Mouse (Mus musculus) lung, adult 2 months (tissue): ENCODE data around the gene Dap. TPM values are rescaled to one million over a fixed set of nuclear protein-coding genes. Genes with fewer than 3 reads are reported as not detected.
A peak's percentile ranks its signal among the peaks of the same experiment; 100 is the strongest.

Source experiments
- DNase-seq: peaks from one replicate; pipeline ENCODE4 v3.0.0; 2022
- H3K4me1 ChIP-seq: fragments of 200-500 bp; 2 replicates; pipeline ENCODE4 v1.6.1; 2011; ENCODE audit warnings: low read length; ENCODE audit not compliant: control insufficient read depth, insufficient read depth
- H3K4me3 ChIP-seq: fragments of 200-500 bp; replicated peaks from 2 replicates; pipeline ENCODE3; 2011; ENCODE audit warnings: low read depth, mild to moderate bottlenecking, control low read depth, low read length; ENCODE audit errors: extremely low read depth
- CTCF ChIP-seq: fragments of 200-500 bp; IDR thresholded peaks from 2 replicates; pipeline ENCODE4 v1.5.1; 2011; ENCODE audit warnings: mild to moderate bottlenecking, low read length, control low read depth; ENCODE audit not compliant: insufficient read depth
- POLR2A ChIP-seq: fragments of 200-500 bp; IDR thresholded peaks from 2 replicates; pipeline ENCODE4 v1.6.1; 2011; ENCODE audit warnings: low read depth, mild to moderate bottlenecking, control low read depth, low read length, borderline replicate concordance; ENCODE audit errors: extremely low read depth
- WGBS: fragments of 180-500 bp; shearing (Covaris S2); methylation state at CpG from one replicate; pipeline ENCODE4 v1.1.7; 2018; 5-methylcytosine and 5-hydroxymethylcytosine counted together
- polyA plus RNA-seq: library from polyadenylated mRNA; depleted of rRNA; stranded (reverse); fragments of >200 nt; gene quantifications from 2 replicates; pipeline ENCODE4 v1.2.3, GENCODE M21; 2012

Gene Dap
- polyA plus RNA-seq, 1 experiment, result 54.3 TPM

DNA sequence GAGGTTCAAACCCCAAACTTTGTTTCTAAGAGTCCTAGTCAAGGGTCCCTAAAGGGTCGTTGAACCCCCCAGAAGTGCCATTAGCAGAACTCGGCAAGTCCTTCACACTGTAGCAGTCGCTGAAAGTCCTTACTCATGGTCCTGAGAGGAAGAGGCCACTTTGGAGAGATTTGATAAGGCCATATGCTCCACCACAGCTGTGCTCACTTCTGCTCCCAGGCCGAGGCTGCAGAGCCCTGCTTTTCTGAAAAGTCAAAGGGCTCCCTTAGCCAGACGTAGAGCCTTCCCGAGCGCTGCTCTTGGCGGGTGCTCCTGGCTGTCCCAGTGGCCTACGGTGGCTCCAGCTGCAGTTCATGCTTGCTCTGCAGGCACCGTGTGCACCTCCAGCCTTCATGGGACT is 49.4 kb downstream of the Dap start:
- no peak overlapping the region for H3K4me3 ChIP-seq
- no peak for DNase-seq
- 66% methylated on average over 10 of the region's 10 CpGs for WGBS
- H3K4me1 ChIP-seq, result no peaks in the 10 kb centered on the region
- TF ChIP-seq POLR2A (no peak), CTCF (no peak)

- Histone ChIP-seq H3K4me3 (no peak overlapping the region), H3K4me1 (no peaks in the 10 kb centered on the region)
- no peak for TF ChIP-seq CTCF
- no peak for TF ChIP-seq POLR2A
- whole genome bisulfite sequencing, result 46% methylated on average over 4 of the region's 4 CpGs
- DNase-seq, result no peak
These were observed 54.0 kb downstream of the Dap start for GRCm38 (mm10) chr15:31278090-31278489.

DNA sequence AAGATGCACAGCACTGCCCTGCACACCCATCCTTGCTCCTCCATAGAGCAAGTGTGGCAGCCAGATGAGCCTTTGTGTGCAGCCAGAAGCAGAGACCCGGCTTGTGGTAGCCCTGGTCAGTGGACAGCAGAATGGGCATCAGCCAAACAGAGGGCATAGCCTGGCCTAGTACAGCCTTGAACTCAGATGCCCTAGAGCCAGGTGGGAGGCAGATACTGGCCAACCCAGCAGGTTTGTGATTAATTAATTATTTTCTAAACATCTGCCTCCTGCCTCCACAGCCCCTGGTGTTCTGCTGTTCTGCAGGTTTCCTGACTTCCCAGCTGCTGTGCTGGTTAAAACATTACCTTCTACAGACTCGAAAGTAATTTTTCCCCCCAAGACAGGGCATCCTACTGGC is 55.0 kb downstream of the Dap start:
- Histone ChIP-seq H3K4me3 (no peak overlapping the region), H3K4me1 (no peaks in the 10 kb centered on the region)
- 84% methylated on average over 2 of the region's 2 CpGs for WGBS
- TF ChIP-seq POLR2A (no peak), CTCF (no peak)
- DNase-seq, result no peak

DNA sequence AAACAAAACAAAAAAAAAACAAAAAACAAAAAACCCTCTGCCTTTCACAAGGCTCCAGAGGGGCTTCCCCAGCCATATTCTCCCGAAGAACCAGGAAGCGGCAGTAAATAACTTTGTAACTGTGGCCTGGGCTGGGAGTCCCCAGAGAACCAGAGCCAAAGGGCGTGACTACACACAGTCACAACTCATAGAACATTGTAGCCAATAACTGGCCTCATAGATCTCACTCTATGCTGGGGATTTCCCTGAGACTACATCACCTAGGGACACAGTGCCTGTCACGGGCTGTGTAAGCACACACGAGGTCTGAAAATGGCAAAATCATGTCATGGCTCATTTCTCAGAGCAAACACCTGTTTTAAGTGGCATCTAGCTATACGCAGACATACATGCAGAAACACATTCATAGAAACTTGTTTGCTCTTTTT is 55.5 kb downstream of the Dap start:
- no peaks in the 10 kb centered on the region for H3K4me1 ChIP-seq
- DNase-seq, result no peak
- TF ChIP-seq CTCF, result no peak
- no peak for TF ChIP-seq POLR2A
- 61% methylated on average over 6 of the region's 6 CpGs for WGBS
- H3K4me3 ChIP-seq, result no peak overlapping the region

DNA sequence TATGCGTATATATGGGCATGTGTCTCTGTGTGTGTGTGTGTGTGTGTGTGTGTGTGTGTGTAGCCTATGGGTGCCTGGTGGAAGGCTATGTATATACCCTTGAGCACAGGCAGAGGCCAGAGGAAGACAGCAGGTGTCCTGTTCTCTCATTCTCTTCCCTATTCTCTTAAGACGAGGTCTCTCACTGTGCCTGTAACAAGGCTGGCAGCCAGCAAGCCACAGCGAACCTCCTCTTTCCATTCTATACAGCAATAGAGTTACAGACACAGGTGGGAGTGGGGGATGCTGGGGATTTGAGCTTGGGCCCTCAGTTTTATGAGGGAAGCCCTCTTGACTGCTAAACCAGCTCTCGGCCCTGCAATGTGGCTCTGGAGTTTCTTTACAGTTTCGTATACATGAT is 55.9 kb downstream of the Dap start:
- DNase-seq, result no peak
- 94% methylated on average over 5 of the region's 5 CpGs for WGBS
- TF ChIP-seq CTCF, result no peak
- no peak for TF ChIP-seq POLR2A
- Histone ChIP-seq H3K4me3 (no peak overlapping the region), H3K4me1 (no peaks in the 10 kb centered on the region)

DNA sequence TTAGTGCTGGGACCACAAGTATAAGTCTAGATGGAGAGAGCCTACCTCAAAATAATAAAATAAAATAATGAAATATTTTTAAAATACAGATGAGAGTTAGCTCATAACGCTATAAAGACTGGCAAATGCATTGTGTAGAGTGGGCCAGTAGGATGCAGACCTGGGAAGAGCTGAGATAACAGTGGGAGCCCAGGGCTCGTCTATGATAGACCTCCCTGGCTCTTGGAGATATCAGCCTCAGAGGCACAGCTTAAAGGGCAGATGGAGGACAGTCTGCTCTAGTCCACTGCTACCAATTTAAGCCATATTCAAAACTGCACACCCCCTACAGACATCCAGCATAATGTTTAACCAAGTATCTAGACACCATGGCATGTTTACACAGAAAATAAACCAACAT is 56.6 kb downstream of the Dap start:
- no peak for TF ChIP-seq POLR2A
- TF ChIP-seq CTCF, result no peak

GRCm38 (mm10) chr15:31281830-31282229 is 57.7 kb downstream of the Dap start:
- no peaks in the 10 kb centered on the region for H3K4me1 ChIP-seq
- H3K4me3 ChIP-seq, result no peak overlapping the region
- 64% methylated on average over 13 of the region's 13 CpGs for WGBS
- TF ChIP-seq CTCF, result no peak
- TF ChIP-seq POLR2A, result no peak
- DNase-seq, result no peak

More for the DNA sequence above, 56.6 kb downstream of the Dap start:
- no peaks in the 10 kb centered on the region for H3K4me1 ChIP-seq
- no peak for DNase-seq
- no peak overlapping the region for H3K4me3 ChIP-seq
- WGBS, result 73% methylated on average over 2 of the region's 2 CpGs

GRCm38 (mm10) chr15:31282353-31282752 is 58.2 kb downstream of the Dap start:
- 76% methylated on average over 3 of the region's 3 CpGs for WGBS
- TF ChIP-seq POLR2A, result no peak
- no peak for DNase-seq

DNA sequence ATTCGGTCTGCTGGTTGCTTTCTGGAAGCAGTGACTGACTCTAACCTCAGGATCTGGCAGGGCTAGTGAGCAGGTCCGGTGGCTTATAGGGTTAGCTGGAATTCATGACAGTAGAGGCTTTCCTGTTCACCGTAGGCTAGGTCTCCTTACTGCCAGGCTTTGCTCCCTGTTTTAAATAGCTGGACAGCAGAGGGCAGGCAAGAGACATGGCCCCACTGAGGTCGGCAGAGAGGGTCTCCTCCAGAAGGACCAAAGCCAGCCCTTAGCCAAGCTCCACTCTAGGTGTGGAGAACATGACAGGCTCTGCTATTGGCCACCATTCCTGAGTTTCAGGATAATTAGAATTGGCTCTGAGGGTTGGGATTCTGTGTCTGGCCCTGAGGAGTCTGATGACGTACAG is 60.0 kb downstream of the Dap start:
- DNase-seq, result no peak
- no peaks in the 10 kb centered on the region for H3K4me1 ChIP-seq
- 62% methylated on average over 5 of the region's 5 CpGs for WGBS

More at GRCm38 (mm10) chr15:31282353-31282752, 58.2 kb downstream of the Dap start:
- no peaks in the 10 kb centered on the region for H3K4me1 ChIP-seq
- H3K4me3 ChIP-seq, result no peak overlapping the region

DNA sequence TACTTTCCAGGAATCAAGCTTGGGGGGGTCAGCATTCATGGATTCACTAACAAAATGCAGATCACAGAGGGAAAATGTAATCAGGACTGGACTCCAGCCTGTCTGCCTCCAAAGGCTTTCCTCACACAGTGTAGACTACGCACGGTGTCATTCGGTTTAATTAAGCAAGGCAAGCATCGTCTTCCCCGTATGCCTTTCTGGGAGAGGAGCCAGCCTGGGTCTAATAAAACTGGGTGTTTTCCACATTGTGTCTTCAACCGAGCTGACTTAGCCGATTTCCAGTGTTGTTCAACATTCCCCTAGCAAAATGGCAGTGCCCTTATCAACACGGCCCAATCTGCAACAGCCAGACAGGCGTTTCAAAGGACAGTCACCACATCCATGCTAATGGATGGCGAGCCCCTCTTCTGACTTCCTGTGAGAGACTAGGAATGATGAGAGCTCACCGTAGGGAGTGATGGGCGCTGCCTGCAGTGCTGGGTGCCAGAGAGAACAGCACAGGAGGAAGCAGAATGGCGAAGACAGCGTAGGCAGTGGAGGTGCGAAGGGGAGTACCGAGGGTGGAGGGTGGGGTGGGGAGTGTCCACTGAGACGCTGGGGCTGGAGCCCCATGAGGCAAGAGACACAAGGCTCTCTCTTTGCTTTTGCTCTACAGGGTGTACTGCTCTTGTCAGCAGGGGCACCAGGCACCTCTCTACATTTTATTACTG is 61.0 kb downstream of the Dap start:
- Histone ChIP-seq H3K4me3 (no peak overlapping the region), H3K4me1 (no peaks in the 10 kb centered on the region)
- no peak for TF ChIP-seq POLR2A
- TF ChIP-seq CTCF, result no peak
- no peak for DNase-seq
- WGBS, result 62% methylated on average over 17 of the region's 17 CpGs

More for the DNA sequence above, 60.0 kb downstream of the Dap start:
- peak; percentile 46 for TF ChIP-seq CTCF
- no peak for TF ChIP-seq POLR2A
- no peak overlapping the region for H3K4me3 ChIP-seq
